Mouse (Mus musculus): ENCODE results near the gene Fndc10. TPM values are rescaled to one million over a fixed set of nuclear protein-coding genes. Genes with fewer than 3 reads are reported as not detected.
"Not testable (repeated sequence)": the region's sequence is repeated elsewhere in the genome, so short reads cannot be mapped to it uniquely, and the experiment has no call there.

Fndc10 gene
- total RNA-seq, 2 experiments from 2014 or later: 3.5 to 4.7 TPM

DNA sequence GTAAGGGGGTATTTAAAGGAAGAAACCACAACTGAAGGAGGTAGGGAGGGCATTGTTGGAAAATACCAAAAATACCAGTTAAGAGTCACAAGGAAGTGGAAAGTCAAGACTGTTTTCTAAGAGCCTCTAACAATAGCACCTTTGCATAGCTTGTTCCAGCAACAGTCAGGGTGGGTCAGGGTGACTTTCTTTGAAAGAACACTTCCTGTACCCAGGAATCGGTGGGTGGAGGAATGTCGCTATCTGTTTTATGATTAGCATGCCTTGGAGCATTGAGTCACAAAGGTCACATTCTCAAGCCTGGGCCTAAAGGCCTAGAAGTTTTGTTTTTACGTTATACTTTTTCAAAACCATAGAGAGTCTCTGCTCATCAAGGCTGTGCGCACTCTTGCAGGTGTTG lies 6.4 kb upstream of the Fndc10 start:
- DNase-seq: not testable (repeated sequence)

DNA sequence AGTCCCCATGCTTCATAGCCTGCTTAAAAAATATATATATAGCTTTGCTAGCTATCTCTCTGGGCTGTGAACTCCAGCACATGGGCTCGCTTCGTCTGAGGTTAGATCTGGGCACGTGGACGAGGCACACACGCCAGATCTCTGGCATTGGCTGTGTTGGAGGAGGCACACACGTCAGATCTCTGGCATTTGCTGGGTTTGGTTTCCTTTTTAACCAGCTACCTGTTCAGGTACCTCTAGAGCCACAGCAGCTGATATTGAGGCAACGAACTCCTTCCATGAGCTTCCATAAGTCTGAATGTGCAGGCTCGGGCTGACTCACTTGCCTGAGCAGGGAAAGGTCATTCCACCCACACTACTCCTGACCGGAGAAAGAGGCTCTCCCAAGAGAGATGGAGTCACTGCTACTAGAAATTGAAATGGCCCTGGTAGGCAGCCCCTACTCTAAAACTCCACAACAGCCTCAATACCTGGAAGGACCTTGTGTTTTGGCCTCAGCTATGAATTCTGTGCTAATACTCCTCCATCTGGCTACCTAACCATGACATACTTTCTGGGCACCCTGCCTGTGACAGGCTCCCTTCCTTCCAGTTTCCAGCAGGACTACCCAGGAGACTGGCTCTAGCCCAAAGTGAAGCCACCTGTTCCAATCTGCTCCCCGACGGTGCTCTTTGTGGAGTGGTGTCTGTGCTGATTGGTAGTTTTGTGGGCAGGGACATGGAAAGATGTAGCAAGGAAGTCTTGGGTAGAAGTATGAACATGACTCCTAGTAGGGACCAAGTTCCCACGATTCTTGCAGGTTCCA lies 3.4 kb upstream of the Fndc10 start:
- no peak for DNase-seq

GRCm38 (mm10) chr4:155692421-155692820 lies 1.7 kb upstream of the Fndc10 start:
- no peak for DNase-seq

GRCm38 (mm10) chr4:155694482-155695401 lies 600 bp downstream of the Fndc10 start:
- peak; percentile 58 for DNase-seq

DNA sequence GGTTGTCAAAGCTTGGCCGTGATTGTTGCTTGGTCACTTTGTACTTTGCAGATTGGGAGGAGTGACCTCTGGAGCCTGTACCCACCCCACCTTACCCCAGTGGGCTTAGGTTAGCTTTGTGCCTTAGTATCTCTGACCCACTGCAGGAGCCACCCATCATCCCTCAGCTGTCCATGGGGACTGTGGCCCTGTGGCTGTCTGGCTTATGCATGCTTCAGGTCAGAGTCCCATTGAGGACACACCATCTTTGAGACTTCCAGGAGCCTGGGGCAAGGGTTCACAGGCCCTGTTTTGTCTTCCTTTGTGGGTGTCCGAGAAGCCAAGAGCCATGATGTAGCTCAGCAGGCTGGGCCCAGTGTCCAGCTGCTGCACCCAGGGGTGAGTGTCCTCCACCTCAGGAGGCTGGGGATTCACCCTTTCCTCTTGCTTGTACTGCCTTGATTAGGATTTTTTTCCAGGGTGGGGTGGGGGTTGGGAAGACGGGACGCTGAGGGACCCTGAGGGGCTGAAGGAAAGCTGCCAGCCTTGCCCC lies 1.5 kb downstream of the Fndc10 start:
- DNase-seq: no peak

GRCm38 (mm10) chr4:155696261-155697255 lies 2.4 kb downstream of the Fndc10 start:
- no peak for DNase-seq

- DNase-seq: no peak
These were observed 6.3 kb downstream of the Fndc10 start for GRCm38 (mm10) chr4:155700425-155700824.

- DNase-seq: no peak
These were observed 9.3 kb downstream of the Fndc10 start for GRCm38 (mm10) chr4:155703425-155703929.

DNA sequence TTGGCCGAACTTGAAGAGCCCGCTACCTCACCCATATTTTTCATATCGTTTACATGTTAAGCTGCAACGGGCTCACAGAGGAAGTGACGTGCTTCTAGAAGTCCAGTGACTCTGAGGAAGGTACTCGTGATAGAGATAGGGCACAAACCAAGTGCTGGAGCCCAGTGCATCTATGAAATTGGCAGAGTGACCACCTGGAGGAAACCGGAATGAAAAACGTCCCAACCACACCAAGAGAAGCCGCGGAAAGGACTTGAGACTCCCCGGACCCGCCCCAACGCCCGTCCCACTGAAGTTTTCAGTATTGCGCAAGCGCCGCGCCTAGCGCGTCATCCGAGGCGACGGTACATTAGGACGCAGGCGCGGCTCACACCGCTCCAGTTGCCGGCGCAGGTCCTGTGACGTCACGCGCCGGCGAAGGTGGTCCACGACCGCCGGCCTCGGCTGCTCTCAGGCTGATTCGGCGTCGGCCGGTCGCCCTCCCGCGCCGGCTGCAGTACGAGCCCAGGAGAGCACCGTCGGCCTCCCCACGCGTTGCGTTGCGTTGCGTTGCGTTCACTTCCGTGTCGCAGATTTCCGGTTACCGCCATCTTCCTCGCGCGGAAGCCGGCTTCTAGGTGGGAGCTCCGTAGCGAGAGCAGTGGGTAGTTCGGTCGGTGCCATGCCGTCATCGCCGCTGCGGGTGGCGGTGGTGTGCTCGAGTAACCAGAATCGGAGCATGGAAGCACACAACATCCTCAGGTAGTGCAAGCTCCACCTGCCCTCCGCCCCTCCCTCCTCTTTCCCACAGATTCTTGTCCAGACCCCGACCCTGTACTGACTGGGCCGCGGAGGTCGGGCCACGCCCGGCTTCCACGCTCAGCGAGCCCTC lies 10.8 kb downstream of the Fndc10 start, which contains the start of gene Ssu72:
Gene Ssu72, plus strand, starts transcription at position 80 of the 871 bp plus-strand sequence.
- DNase-seq: peak; percentile 94

- no peak for DNase-seq
These were observed 11.4 kb downstream of the Fndc10 start for GRCm38 (mm10) chr4:155705592-155705929.

- DNase-seq: no peak
These were observed 14.4 kb downstream of the Fndc10 start for GRCm38 (mm10) chr4:155708582-155708981.

GRCm38 (mm10) chr4:155708988-155709387 lies 14.8 kb downstream of the Fndc10 start:
- no peak for DNase-seq

DNA sequence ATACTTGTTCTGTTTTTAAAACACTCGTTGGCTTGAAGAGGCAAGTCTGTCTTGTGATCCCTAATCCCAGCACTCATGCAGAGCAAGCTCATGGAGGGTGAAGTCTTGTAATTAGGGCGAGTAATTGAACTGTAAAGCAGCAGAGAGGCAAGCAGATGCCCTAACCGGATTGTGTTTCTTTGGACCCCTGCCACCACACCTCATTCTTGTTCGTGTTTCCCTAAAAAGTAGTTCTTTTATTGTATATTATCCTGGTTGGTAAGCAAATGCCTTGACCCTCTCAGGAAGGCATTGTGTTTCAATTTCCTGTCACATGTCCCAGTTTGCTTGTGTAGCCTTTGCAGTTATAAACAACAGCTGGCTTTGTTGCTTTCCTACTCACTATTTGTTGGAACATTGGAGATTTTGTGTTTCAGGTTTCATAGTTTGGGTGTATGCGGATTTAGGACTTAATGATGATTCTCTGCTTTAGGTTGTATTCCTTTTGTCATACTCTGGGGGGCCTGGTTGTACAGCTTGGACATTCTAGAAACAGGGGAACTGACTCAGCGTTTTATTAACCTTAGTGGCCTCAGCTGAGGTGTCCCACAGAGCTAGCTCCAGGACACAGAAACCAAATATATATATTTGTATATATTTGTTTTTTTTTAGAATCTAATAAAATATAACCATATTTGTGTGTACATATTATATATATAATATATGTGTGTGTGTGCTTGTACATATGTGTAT lies 16.5 kb downstream of the Fndc10 start:
- DNase-seq: no peak

GRCm38 (mm10) chr4:155721668-155722083 lies 27.5 kb downstream of the Fndc10 start:
- DNase-seq: peak; percentile 31

DNA sequence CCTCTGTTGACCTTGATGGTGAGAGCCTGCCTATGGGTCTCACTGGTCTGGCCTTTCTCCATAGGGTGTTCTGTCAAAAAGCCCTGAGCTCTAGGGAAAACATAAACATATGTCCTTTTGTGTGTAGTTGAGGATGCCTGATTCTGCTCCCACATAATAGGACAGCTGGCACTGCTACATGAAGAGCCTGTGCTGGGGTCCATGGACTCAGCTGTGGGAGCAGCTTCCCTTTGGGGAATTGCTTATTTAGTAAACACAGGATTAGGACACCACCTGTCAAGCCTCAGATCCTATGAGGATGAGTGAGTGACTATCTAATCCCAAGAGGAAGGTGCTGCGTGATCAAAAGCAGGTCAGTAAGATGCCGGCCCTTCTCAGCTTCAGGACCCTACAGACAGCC lies 33.9 kb downstream of the Fndc10 start:
- DNase-seq: no peak

- DNase-seq: no peak
These were observed 39.1 kb downstream of the Fndc10 start for GRCm38 (mm10) chr4:155733267-155733666.

DNA sequence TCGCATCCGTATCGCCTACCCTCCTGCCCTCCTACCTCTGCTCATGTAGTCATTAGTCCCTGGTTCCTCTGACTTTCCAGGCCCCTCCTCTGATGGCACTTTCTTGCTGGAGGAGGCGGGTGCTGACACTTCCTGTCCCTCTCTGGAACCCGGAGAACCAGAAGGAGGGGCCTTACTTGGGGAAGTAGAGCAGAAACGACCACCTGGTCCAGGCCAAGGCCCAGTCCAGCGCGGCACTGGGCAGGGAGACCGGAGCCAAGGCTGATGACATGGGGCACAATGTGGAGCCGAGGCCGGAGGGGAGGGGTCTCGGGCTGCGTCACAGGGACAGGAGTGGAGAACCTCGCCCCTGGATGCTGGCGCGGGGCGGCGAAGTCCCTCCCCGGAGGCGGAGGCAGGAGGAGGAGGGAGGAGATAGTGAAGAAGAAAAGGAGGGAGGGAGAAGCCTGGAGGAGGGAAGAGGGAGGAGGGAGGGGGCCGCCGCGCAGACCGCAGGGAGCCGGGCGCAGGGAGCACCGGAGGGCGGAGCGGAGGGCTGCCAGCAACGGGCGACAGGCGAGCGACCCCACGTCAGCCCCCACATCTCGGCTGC lies 40.3 kb downstream of the Fndc10 start, which contains the start of gene Tmem240:
Gene Tmem240, plus strand, starts transcription at position 451 of the 592 bp plus-strand sequence.
- peak; percentile 88 for DNase-seq

GRCm38 (mm10) chr4:155734951-155735702 lies 41.0 kb downstream of the Fndc10 start:
- DNase-seq: peak; percentile 46

DNA sequence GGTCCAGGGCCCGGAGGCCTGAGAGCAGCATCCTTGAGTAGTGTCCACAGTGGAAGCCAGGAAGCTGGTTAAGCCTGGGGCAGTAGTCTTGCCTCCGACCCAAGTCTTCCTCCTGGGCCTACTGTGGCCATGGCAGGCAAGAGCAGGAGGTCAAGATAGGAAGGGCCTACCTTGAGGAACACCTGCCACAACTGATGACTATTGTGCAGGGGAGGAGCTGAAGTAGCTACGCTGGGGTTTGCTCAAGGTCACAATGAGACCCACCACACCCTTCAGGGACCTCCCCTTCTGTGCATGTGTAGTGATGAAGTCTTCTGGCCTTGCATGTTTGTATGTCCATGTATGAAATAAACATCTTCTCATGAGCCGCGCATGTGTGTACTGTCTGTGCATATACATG lies 41.6 kb downstream of the Fndc10 start:
- no peak for DNase-seq
